Mouse (Mus musculus) G1E (cell line): Measurements from ENCODE around the gene Gm13278.
"Not testable (repeated sequence)": the region's sequence is repeated elsewhere in the genome, so short reads cannot be mapped to it uniquely, and the experiment has no call there.

Source experiments
- CTCF ChIP-seq: IDR thresholded peaks from 2 replicates; pipeline ENCODE4 v1.5.1; 2012; ENCODE audit warnings: low read depth, low read length, inconsistent platforms, mixed read lengths
- GATA1 ChIP-seq: IDR thresholded peaks from 2 replicates; pipeline ENCODE4 v1.6.1; 2012; ENCODE audit warnings: borderline replicate concordance, low read length, inconsistent platforms, mixed read lengths
- GATA2 ChIP-seq: IDR thresholded peaks from 2 replicates; pipeline ENCODE4 v1.6.1; 2012; ENCODE audit warnings: low read depth, low read length, inconsistent platforms, borderline replicate concordance
- POLR2AphosphoS5 ChIP-seq: IDR thresholded peaks from 2 replicates; pipeline ENCODE4 v1.6.1; 2012; ENCODE audit warnings: low read depth, low read length, inconsistent platforms; ENCODE audit not compliant: insufficient replicate concordance
- TAL1 ChIP-seq: conservative IDR thresholded peaks from 2 replicates; pipeline ENCODE4 v1.6.1; 2012; ENCODE audit warnings: low read depth, low read length, inconsistent platforms, mixed read lengths

- TF ChIP-seq GATA2, CTCF, GATA1, POLR2AphosphoS5, TAL1: not testable (repeated sequence)
Measured at GRCm38 (mm10) chr4:88763384-88764018, 27.8 kb upstream of the Gm13278 start.
